Mouse (Mus musculus): ENCODE measurements around the gene Pip5k1b. TPM values are rescaled to one million over a fixed set of nuclear protein-coding genes. Genes with fewer than 3 reads are reported as not detected.

The Pip5k1b gene
- polyA plus RNA-seq, 1 experiment from 2014 or later: 0.82 TPM

- ATAC-seq (ENCODE audit: low read depth): no peak
- no peaks in the 10 kb centered on the region for H3K27me3 ChIP-seq
- H3K4me3 ChIP-seq: no peak overlapping the region
- H3K27ac ChIP-seq (replicated peaks): no peak overlapping the region
- H3K9ac ChIP-seq: no peak overlapping the region
- 79% methylated on average over 3 of the region's 3 CpGs for WGBS
- no peaks in the 10 kb centered on the region for H3K4me1 ChIP-seq (replicated peaks)
- H3K36me3 ChIP-seq: no peaks in the 10 kb centered on the region
- no peak overlapping the region for H3K4me2 ChIP-seq
- no peaks in the 10 kb centered on the region for H3K9me3 ChIP-seq
These were observed 138.0 kb downstream of the Pip5k1b start for GRCm38 (mm10) chr19:24417659-24418004.

GRCm38 (mm10) chr19:24416975-24417658 is 138.6 kb downstream of the Pip5k1b start:
- H3K4me1 ChIP-seq (replicated peaks): no peaks in the 10 kb centered on the region
- H3K9me3 ChIP-seq: no peaks in the 10 kb centered on the region
- 88% methylated on average over 9 of the region's 9 CpGs for WGBS
- H3K9ac ChIP-seq: no peak overlapping the region
- no peak overlapping the region for H3K4me2 ChIP-seq
- H3K27me3 ChIP-seq: no peaks in the 10 kb centered on the region
- no peak overlapping the region for H3K27ac ChIP-seq (replicated peaks)
- no peak for ATAC-seq (ENCODE audit: low read depth)
- H3K4me3 ChIP-seq: no peak overlapping the region
- no peaks in the 10 kb centered on the region for H3K36me3 ChIP-seq

- no peak overlapping the region for H3K9ac ChIP-seq
- H3K36me3 ChIP-seq: no peaks in the 10 kb centered on the region
- 82% methylated on average over 8 of the region's 8 CpGs for WGBS
- H3K9me3 ChIP-seq: no peaks in the 10 kb centered on the region
- H3K4me2 ChIP-seq: no peak overlapping the region
- ATAC-seq (ENCODE audit: low read depth): no peak
- no peak overlapping the region for H3K27ac ChIP-seq (replicated peaks)
- no peaks in the 10 kb centered on the region for H3K4me1 ChIP-seq (replicated peaks)
- no peak overlapping the region for H3K4me3 ChIP-seq
- no peaks in the 10 kb centered on the region for H3K27me3 ChIP-seq
These were observed 139.7 kb downstream of the Pip5k1b start for GRCm38 (mm10) chr19:24415778-24416621.

- WGBS: 86% methylated on average over 11 of the region's 11 CpGs
- no peaks in the 10 kb centered on the region for H3K36me3 ChIP-seq
- no peaks in the 10 kb centered on the region for H3K9me3 ChIP-seq
- H3K4me2 ChIP-seq: no peak overlapping the region
- H3K27ac ChIP-seq (replicated peaks): no peak overlapping the region
- no peak for ATAC-seq (ENCODE audit: low read depth)
- no peak overlapping the region for H3K4me3 ChIP-seq
- no peaks in the 10 kb centered on the region for H3K4me1 ChIP-seq (replicated peaks)
- H3K27me3 ChIP-seq: no peaks in the 10 kb centered on the region
- H3K9ac ChIP-seq: no peak overlapping the region
These were observed 146.7 kb downstream of the Pip5k1b start for GRCm38 (mm10) chr19:24408863-24409564.

GRCm38 (mm10) chr19:24404716-24405115 is 151.0 kb downstream of the Pip5k1b start:
- no peak overlapping the region for H3K4me3 ChIP-seq
- WGBS: 91% methylated on average over 3 of the region's 3 CpGs
- ATAC-seq (ENCODE audit: low read depth): no peak

GRCm38 (mm10) chr19:24403245-24403644 is 152.4 kb downstream of the Pip5k1b start:
- H3K4me2 ChIP-seq: no peak overlapping the region
- 92% methylated on average over 6 of the region's 6 CpGs for whole genome bisulfite sequencing
- no peak overlapping the region for H3K27ac ChIP-seq (replicated peaks)
- H3K27me3 ChIP-seq: no peaks in the 10 kb centered on the region
- no peak overlapping the region for H3K9ac ChIP-seq
- H3K36me3 ChIP-seq: no peaks in the 10 kb centered on the region
- no peak for ATAC-seq (ENCODE audit: low read depth)
- no peaks in the 10 kb centered on the region for H3K4me1 ChIP-seq (replicated peaks)
- H3K9me3 ChIP-seq: no peaks in the 10 kb centered on the region
- no peak overlapping the region for H3K4me3 ChIP-seq

More at GRCm38 (mm10) chr19:24404716-24405115, 151.0 kb downstream of the Pip5k1b start:
- no peak overlapping the region for H3K4me2 ChIP-seq
- no peak overlapping the region for H3K9ac ChIP-seq
- H3K27ac ChIP-seq (replicated peaks): no peak overlapping the region
- no peaks in the 10 kb centered on the region for H3K27me3 ChIP-seq
- H3K9me3 ChIP-seq: no peaks in the 10 kb centered on the region
- no peaks in the 10 kb centered on the region for H3K4me1 ChIP-seq (replicated peaks)
- no peaks in the 10 kb centered on the region for H3K36me3 ChIP-seq

GRCm38 (mm10) chr19:24393920-24394319 is 161.8 kb downstream of the Pip5k1b start:
- H3K9me3 ChIP-seq: no peaks in the 10 kb centered on the region
- H3K36me3 ChIP-seq: no peaks in the 10 kb centered on the region
- peaks cover 16% of the 10 kb centered on the region for H3K4me1 ChIP-seq (replicated peaks)
- no peak overlapping the region for H3K27ac ChIP-seq (replicated peaks)
- H3K9ac ChIP-seq: no peak overlapping the region
- no peak overlapping the region for H3K4me2 ChIP-seq
- WGBS: 78% methylated on average over 2 of the region's 2 CpGs
- no peak for ATAC-seq (ENCODE audit: low read depth)
- H3K27me3 ChIP-seq: no peaks in the 10 kb centered on the region
- no peak overlapping the region for H3K4me3 ChIP-seq

- Histone ChIP-seq H3K4me1 (replicated peaks) (peaks cover 16% of the 10 kb centered on the region), H3K4me2 (no peak overlapping the region), H3K27ac (replicated peaks) (0 out of 2 replicates have a peak overlapping the region, but pooled peaks have one; percentile 13), H3K9ac (no peak overlapping the region), H3K27me3 (no peaks in the 10 kb centered on the region), H3K9me3 (no peaks in the 10 kb centered on the region), H3K4me3 (no peak overlapping the region), H3K36me3 (no peaks in the 10 kb centered on the region)
- 15% methylated on average over 9 of the region's 9 CpGs for WGBS
- no peak for ATAC-seq (ENCODE audit: low read depth)
These were observed 164.0 kb downstream of the Pip5k1b start for GRCm38 (mm10) chr19:24391519-24392251.

- Histone ChIP-seq H3K27ac (replicated peaks) (no peak overlapping the region), H3K9me3 (no peaks in the 10 kb centered on the region), H3K27me3 (no peaks in the 10 kb centered on the region), H3K9ac (no peak overlapping the region), H3K4me2 (no peak overlapping the region), H3K4me1 (replicated peaks) (peaks cover 12% of the 10 kb centered on the region), H3K4me3 (no peak overlapping the region), H3K36me3 (no peaks in the 10 kb centered on the region)
- 85% methylated on average over 22 of the region's 22 CpGs for WGBS
- ATAC-seq (ENCODE audit: low read depth): no peak
These were observed 168.5 kb downstream of the Pip5k1b start for GRCm38 (mm10) chr19:24386956-24387865.

- no peaks in the 10 kb centered on the region for H3K27me3 ChIP-seq
- H3K27ac ChIP-seq (replicated peaks): no peak overlapping the region
- WGBS: 61% methylated on average over 6 of the region's 6 CpGs
These were observed 177.2 kb downstream of the Pip5k1b start for GRCm38 (mm10) chr19:24378470-24378869.

More at GRCm38 (mm10) chr19:24378470-24378869, 177.2 kb downstream of the Pip5k1b start:
- Histone ChIP-seq H3K9ac (no peak overlapping the region), H3K4me3 (no peak overlapping the region), H3K4me2 (no peak overlapping the region), H3K36me3 (no peaks in the 10 kb centered on the region), H3K4me1 (replicated peaks) (peaks cover 15% of the 10 kb centered on the region; the same call in 1 of the 2 replicates), H3K9me3 (no peaks in the 10 kb centered on the region)
- no peak for ATAC-seq (ENCODE audit: low read depth)

Data from neural tube, embryonic 13.5 days (tissue).